Mouse (Mus musculus): ENCODE data around the gene Hdgfl2. TPM values are rescaled to one million over a fixed set of nuclear protein-coding genes. Genes with fewer than 3 reads are reported as not detected.

The Hdgfl2 gene
- polyA plus RNA-seq, 1 experiment, result 115 TPM

- peak within 1 kb of the TSS; percentile 54 for H3K4me3 ChIP-seq (ENCODE audit: control insufficient read depth, low read depth, low read length)
- H3K27me3 ChIP-seq (ENCODE audit: control insufficient read depth, insufficient read depth, low read length), result no peaks in the 10 kb centered on the region
- TF ChIP-seq POLR2A (IDR thresholded peaks at IDR 0.05; ENCODE audit: control insufficient read depth, low read depth, low read length) (no peak), CTCF (IDR thresholded peaks at IDR 0.05; ENCODE audit: control insufficient read depth, insufficient read depth, insufficient replicate concordance, low read depth, low read length) (no peak)
- H3K36me3 ChIP-seq (ENCODE audit: control insufficient read depth, insufficient read depth, low read length), result no peaks in the 10 kb centered on the region
- peak within 1 kb of the TSS; percentile 45; the same call in 1 of the 2 replicates for H3K27ac ChIP-seq (ENCODE audit: control insufficient read depth, insufficient read depth, low read depth, low read length)
- peaks cover 26% of the 10 kb centered on the region for H3K4me1 ChIP-seq (ENCODE audit: control insufficient read depth, insufficient read depth, low read length)
These were observed 37.8 kb downstream of the Hdgfl2 start, which contains the start of gene Plin5 for GRCm38 (mm10) chr17:56117251-56117710. TSS of gene Plin5 (minus strand) at chr17:56117596.

GRCm38 (mm10) chr17:56119431-56119830 is 40.0 kb downstream of the Hdgfl2 start:
- TF ChIP-seq POLR2A (IDR thresholded peaks at IDR 0.05; ENCODE audit: control insufficient read depth, low read depth, low read length), result no peak
- TF ChIP-seq CTCF (IDR thresholded peaks at IDR 0.05; ENCODE audit: control insufficient read depth, insufficient read depth, insufficient replicate concordance, low read depth, low read length), result no peak
- Histone ChIP-seq H3K36me3 (ENCODE audit: control insufficient read depth, insufficient read depth, low read length) (no peaks in the 10 kb centered on the region), H3K4me3 (ENCODE audit: control insufficient read depth, low read depth, low read length) (no peak overlapping the region), H3K4me1 (ENCODE audit: control insufficient read depth, insufficient read depth, low read length) (peaks cover 34% of the 10 kb centered on the region), H3K27ac (ENCODE audit: control insufficient read depth, insufficient read depth, low read depth, low read length) (peak overlapping the region; percentile 68), H3K27me3 (ENCODE audit: control insufficient read depth, insufficient read depth, low read length) (no peaks in the 10 kb centered on the region)

DNA sequence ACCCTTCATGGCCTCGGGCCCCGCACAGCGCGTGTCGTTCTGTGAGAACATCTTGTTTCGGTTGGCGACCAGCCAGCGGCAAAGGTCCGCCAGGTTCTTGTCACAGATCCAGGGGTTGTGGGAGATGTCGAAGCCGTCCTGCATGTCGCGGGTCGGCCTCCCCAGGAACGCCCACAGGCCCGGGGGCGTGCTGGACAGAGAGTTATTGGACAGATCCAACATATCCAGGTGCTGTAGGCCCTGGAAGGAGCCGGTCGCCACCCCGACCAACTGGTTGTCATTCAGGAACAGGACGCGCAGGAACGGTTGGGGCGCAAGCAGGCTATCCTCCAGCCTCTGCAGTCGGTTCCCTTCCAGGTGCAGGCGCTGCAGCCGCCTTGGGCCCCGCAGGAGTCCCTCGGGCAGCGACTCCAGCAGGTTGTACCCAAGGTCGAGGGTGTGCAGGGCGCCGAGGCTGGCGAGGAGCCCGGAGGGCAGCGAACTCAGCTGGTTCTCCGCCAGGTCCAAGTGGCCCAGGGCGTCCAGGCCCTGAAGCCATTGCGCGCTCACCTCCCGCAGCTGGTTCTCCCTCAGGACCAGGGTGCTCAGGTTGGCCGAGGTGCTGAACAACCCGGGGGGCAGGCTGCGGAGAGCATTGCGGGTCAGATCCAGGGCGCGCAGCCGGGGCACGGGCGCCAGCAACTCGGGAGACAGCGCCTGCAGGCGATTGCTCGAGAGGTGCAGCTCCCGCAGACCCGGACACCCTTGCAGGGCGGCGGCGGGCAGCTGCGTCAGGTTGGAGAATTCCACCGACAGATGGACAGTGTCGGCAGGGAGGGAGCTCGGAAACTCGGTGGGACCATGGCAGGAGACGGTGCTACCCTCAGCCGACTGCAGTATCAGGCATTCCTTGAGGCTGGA is 40.8 kb downstream of the Hdgfl2 start:
- no peaks in the 10 kb centered on the region for H3K36me3 ChIP-seq (ENCODE audit: control insufficient read depth, insufficient read depth, low read length)
- peak overlapping the region; percentile 33 for H3K4me3 ChIP-seq (ENCODE audit: control insufficient read depth, low read depth, low read length)
- no peak for TF ChIP-seq CTCF (IDR thresholded peaks at IDR 0.05; ENCODE audit: control insufficient read depth, insufficient read depth, insufficient replicate concordance, low read depth, low read length)
- no peak for TF ChIP-seq POLR2A (IDR thresholded peaks at IDR 0.05; ENCODE audit: control insufficient read depth, low read depth, low read length)
- H3K27ac ChIP-seq (ENCODE audit: control insufficient read depth, insufficient read depth, low read depth, low read length), result peak overlapping the region; percentile 7
- H3K4me1 ChIP-seq (ENCODE audit: control insufficient read depth, insufficient read depth, low read length), result peaks cover 37% of the 10 kb centered on the region
- no peaks in the 10 kb centered on the region for H3K27me3 ChIP-seq (ENCODE audit: control insufficient read depth, insufficient read depth, low read length)

DNA sequence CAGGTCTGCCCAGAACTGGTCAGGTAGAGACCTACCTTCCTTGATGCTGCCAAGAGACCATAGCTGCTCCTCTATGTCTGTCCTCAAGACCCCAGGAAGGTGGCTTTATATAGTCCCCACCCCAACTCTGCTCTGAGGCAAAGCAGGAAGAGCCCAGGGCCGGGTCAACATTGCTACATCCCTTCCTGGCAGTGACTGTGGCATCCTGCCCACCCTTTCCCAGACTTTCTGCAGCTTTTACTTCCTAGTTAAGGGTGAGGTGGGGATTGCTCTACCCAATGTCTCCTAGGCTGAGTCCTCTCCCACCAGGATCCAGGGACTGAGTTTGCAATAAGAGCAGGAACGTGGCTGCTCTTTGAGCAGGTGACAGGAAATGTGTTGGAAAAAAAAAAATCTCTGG is 42.4 kb downstream of the Hdgfl2 start, which contains the start of gene Lrg1:
Gene Lrg1, minus strand, starts transcription at position 176 of the 400 bp plus-strand sequence.
- H3K27ac ChIP-seq (ENCODE audit: control insufficient read depth, insufficient read depth, low read depth, low read length), result peak within 1 kb of the TSS; percentile 22; the same call in 1 of the 2 replicates
- H3K27me3 ChIP-seq (ENCODE audit: control insufficient read depth, insufficient read depth, low read length), result no peaks in the 10 kb centered on the region
- H3K4me3 ChIP-seq (ENCODE audit: control insufficient read depth, low read depth, low read length), result no peak within 1 kb of the TSS; the same call in 1 of the 2 replicates
- TF ChIP-seq POLR2A (IDR thresholded peaks at IDR 0.05; ENCODE audit: control insufficient read depth, low read depth, low read length) (no peak), CTCF (IDR thresholded peaks at IDR 0.05; ENCODE audit: control insufficient read depth, insufficient read depth, insufficient replicate concordance, low read depth, low read length) (no peak)
- H3K36me3 ChIP-seq (ENCODE audit: control insufficient read depth, insufficient read depth, low read length), result no peaks in the 10 kb centered on the region
- peaks cover 29% of the 10 kb centered on the region for H3K4me1 ChIP-seq (ENCODE audit: control insufficient read depth, insufficient read depth, low read length)

- TF ChIP-seq CTCF (IDR thresholded peaks at IDR 0.05; ENCODE audit: control insufficient read depth, insufficient read depth, insufficient replicate concordance, low read depth, low read length) (no peak), POLR2A (IDR thresholded peaks at IDR 0.05; ENCODE audit: control insufficient read depth, low read depth, low read length) (no peak)
- H3K4me1 ChIP-seq (ENCODE audit: control insufficient read depth, insufficient read depth, low read length), result peaks cover 21% of the 10 kb centered on the region
- no peak overlapping the region for H3K27ac ChIP-seq (ENCODE audit: control insufficient read depth, insufficient read depth, low read depth, low read length)
- H3K36me3 ChIP-seq (ENCODE audit: control insufficient read depth, insufficient read depth, low read length), result no peaks in the 10 kb centered on the region
- no peak overlapping the region for H3K4me3 ChIP-seq (ENCODE audit: control insufficient read depth, low read depth, low read length)
- H3K27me3 ChIP-seq (ENCODE audit: control insufficient read depth, insufficient read depth, low read length), result no peaks in the 10 kb centered on the region
These were observed 43.7 kb downstream of the Hdgfl2 start for GRCm38 (mm10) chr17:56123161-56123560.

GRCm38 (mm10) chr17:56123681-56124340 is 44.4 kb downstream of the Hdgfl2 start:
- Histone ChIP-seq H3K36me3 (ENCODE audit: control insufficient read depth, insufficient read depth, low read length) (no peaks in the 10 kb centered on the region), H3K4me1 (ENCODE audit: control insufficient read depth, insufficient read depth, low read length) (peaks cover 21% of the 10 kb centered on the region), H3K27me3 (ENCODE audit: control insufficient read depth, insufficient read depth, low read length) (no peaks in the 10 kb centered on the region), H3K27ac (ENCODE audit: control insufficient read depth, insufficient read depth, low read depth, low read length) (no peak overlapping the region), H3K4me3 (ENCODE audit: control insufficient read depth, low read depth, low read length) (peak overlapping the region; percentile 6)
- TF ChIP-seq CTCF (IDR thresholded peaks at IDR 0.05; ENCODE audit: control insufficient read depth, insufficient read depth, insufficient replicate concordance, low read depth, low read length), result no peak
- no peak for TF ChIP-seq POLR2A (IDR thresholded peaks at IDR 0.05; ENCODE audit: control insufficient read depth, low read depth, low read length)

Measured in testis, adult 2 months (tissue).